Mouse (Mus musculus) lung, postnatal 0 days (tissue): ENCODE results near the gene Zbtb32.

Source experiments
- CTCF ChIP-seq: IDR thresholded peaks from 2 replicates; pipeline ENCODE4 v1.5.1; 2016; ENCODE audit warnings: antibody characterized with exemption, mild to moderate bottlenecking
- EP300 ChIP-seq: IDR thresholded peaks from 2 replicates; pipeline ENCODE4 v1.6.1; 2016; ENCODE audit warnings: antibody characterized with exemption, mild to moderate bottlenecking, control low read depth

DNA sequence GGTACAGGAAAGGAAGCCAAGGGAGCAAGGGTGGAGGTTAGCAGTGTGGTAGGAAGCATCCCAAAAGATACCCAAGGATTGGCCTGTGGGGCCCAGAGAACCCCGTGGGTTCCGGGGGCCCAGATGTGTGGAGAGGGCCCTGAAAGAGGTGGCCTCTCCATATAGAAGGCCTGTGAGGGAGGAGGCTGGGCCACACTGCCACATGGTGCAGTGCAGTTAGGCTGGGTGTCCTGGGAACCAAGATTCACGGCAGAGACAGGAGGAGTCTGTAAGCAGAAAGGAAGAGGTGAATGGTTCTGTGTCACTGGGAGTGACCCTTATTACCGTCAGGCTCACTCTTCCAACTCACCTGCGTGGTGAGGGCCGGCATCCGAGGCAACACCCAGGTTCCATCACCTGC, 58.1 kb downstream of the Zbtb32 start:
- TF ChIP-seq CTCF (no peak), EP300 (no peak)
